ENCODE assay signal across 9 mouse cellular contexts in the genomic region with DNA sequence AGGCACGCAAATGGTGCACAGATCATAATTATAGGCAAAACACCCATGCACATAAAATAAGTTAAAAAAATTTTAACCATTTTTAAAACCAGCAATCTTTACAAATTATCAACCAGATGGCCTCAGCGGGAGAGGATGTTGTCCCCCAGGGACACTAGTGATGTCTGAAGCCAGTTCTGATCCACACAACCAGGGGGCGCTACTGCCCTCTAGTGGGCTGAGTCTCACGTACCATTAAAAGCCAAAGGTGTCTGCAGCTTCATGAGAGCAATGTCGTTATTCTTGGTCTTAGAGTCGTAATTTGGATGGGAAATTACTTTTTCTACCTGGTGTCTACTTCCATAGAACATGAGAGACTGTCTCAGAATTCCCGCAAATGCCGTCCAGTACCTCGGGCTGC. TPM values are rescaled to one million over a fixed set of nuclear protein-coding genes. Genes with fewer than 3 reads are reported as not detected.
DNase-seq lines count a peak whose midpoint lies in the region; ATAC-seq and TF ChIP-seq lines count a peak whose summit lies in the region.
"Had no signal": no experiment of that assay in that cellular context is flagged by ENCODE, and none has a peak within 500 bp of the region (broad histone marks: within the 10 kb centered on the region; RNA-seq: fewer than 3 reads in every experiment).

No protein-coding gene starts in this region.

- peak; percentile 51 for TF ChIP-seq CTCF in cortical plate, adult 2 months (IDR thresholded peaks at IDR 0.05; ENCODE audit: extremely low read depth, insufficient read depth, low read length)
- TF ChIP-seq CTCF in lung, postnatal 0 days (IDR thresholded peaks at IDR 0.05), result peak; percentile 56

- no peaks in the 10 kb centered on the region for H3K9me3 ChIP-seq in forebrain, embryonic 11.5 days (ENCODE audit: control insufficient read depth, low read length)
- H3K9me3 ChIP-seq in forebrain, embryonic 12.5 days, result no peaks in the 10 kb centered on the region
- H3K9me3 ChIP-seq in lung, postnatal 0 days (ENCODE audit: low read length), result no peaks in the 10 kb centered on the region

- no peak overlapping the region for H3K9ac ChIP-seq in forebrain, embryonic 11.5 days (ENCODE audit: low read length)
- no peak overlapping the region for H3K9ac ChIP-seq in forebrain, embryonic 12.5 days
- H3K9ac ChIP-seq in lung, postnatal 0 days (replicated peaks; ENCODE audit: low read depth), result no peak overlapping the region

- no peak for ATAC-seq in forebrain, embryonic 11.5 days (replicated peaks; ENCODE audit: low FRiP score)
- ATAC-seq in forebrain, embryonic 12.5 days (ENCODE audit: low FRiP score), result no peak
- ATAC-seq in lung, postnatal 0 days, result no peak

- TF ChIP-seq POLR2A in cortical plate, adult 2 months (IDR thresholded peaks at IDR 0.05; ENCODE audit: extremely low read depth, insufficient read depth, low read length), result no peak

- DNase-seq in forebrain, embryonic 11.5 days (ENCODE audit: low spot score), result peak; percentile 52
- peak; percentile 39 for DNase-seq in retina, embryonic 14.5 days (ENCODE audit: low spot score)
- DNase-seq in retina, postnatal 1 day, result no peak
- DNase-seq in layer of hippocampus, adult 11-12 months (ENCODE audit: low spot score), result peak; percentile 73
- no peak for DNase-seq in lung, postnatal 0 days (ENCODE audit: low spot score)
- DNase-seq in thymus, postnatal 36 days, result peak; percentile 23 to 36

- H3K4me2 ChIP-seq in forebrain, embryonic 11.5 days (ENCODE audit: low read depth, low read length, severe bottlenecking), result no peak overlapping the region
- no peak overlapping the region for H3K4me2 ChIP-seq in forebrain, embryonic 12.5 days
- no peak overlapping the region for H3K4me2 ChIP-seq in lung, postnatal 0 days (replicated peaks; ENCODE audit: low read depth, low read length)

- H3K27me3 ChIP-seq in forebrain, embryonic 11.5 days (ENCODE audit: control insufficient read depth, insufficient read depth, low read length), result no peaks in the 10 kb centered on the region
- no peaks in the 10 kb centered on the region for H3K27me3 ChIP-seq in forebrain, embryonic 12.5 days
- no peaks in the 10 kb centered on the region for H3K27me3 ChIP-seq in lung, postnatal 0 days (replicated peaks; ENCODE audit: insufficient read depth, low read length)

- TF ChIP-seq EP300 in lung, postnatal 0 days (IDR thresholded peaks at IDR 0.05), result no peak

- no peak overlapping the region for H3K4me3 ChIP-seq in forebrain, embryonic 11.5 days (ENCODE audit: low read depth, low read length)
- H3K4me3 ChIP-seq in forebrain, embryonic 12.5 days (replicated peaks), result no peak overlapping the region
- H3K4me3 ChIP-seq in cortical plate, adult 2 months (ENCODE audit: insufficient read depth, low read length), result no peak overlapping the region
- no peak overlapping the region for H3K4me3 ChIP-seq in lung, postnatal 0 days (ENCODE audit: low read depth, low read length)

- H3K4me1 ChIP-seq in forebrain, embryonic 11.5 days (replicated peaks; ENCODE audit: control insufficient read depth, insufficient read depth, low read length), result no peaks in the 10 kb centered on the region
- no peaks in the 10 kb centered on the region for H3K4me1 ChIP-seq in forebrain, embryonic 12.5 days
- H3K4me1 ChIP-seq in cortical plate, adult 2 months (ENCODE audit: control insufficient read depth, insufficient read depth, low read length), result no peaks in the 10 kb centered on the region
- no peaks in the 10 kb centered on the region for H3K4me1 ChIP-seq in lung, postnatal 0 days (ENCODE audit: insufficient read depth, low read depth, low read length)

- no peak overlapping the region for H3K27ac ChIP-seq in forebrain, embryonic 11.5 days (ENCODE audit: low read depth, low read length)
- H3K27ac ChIP-seq in forebrain, embryonic 12.5 days, result no peak overlapping the region
- H3K27ac ChIP-seq in cortical plate, adult 2 months (ENCODE audit: insufficient read depth, low read length), result no peak overlapping the region
- H3K27ac ChIP-seq in lung, postnatal 0 days (ENCODE audit: low read length), result no peak overlapping the region

- no peaks in the 10 kb centered on the region for H3K36me3 ChIP-seq in forebrain, embryonic 11.5 days (ENCODE audit: control insufficient read depth, insufficient read depth, low read length)
- H3K36me3 ChIP-seq in forebrain, embryonic 12.5 days (replicated peaks), result no peaks in the 10 kb centered on the region
- 0 out of 2 replicates have a peak, but pooled peaks cover 5% of the 10 kb centered on the region for H3K36me3 ChIP-seq in lung, postnatal 0 days (ENCODE audit: insufficient read depth, low read length)

- 73% methylated on average over 9 of the region's 9 CpGs for WGBS in forebrain, embryonic 11.5 days
- WGBS in forebrain, embryonic 12.5 days, result 69% methylated on average over 9 of the region's 9 CpGs
- 57% methylated on average over 9 of the region's 9 CpGs for WGBS in lung, postnatal 0 days

RNA-seq across cellular contexts. Expression of a gene that starts 42.3 kb away (rescaled TPM):
- polyA plus RNA-seq in forebrain, embryonic 11.5 days (2014; fragmentation: Nextera tagmentation; extraction: Ambion mirVana), result 0.05 and 0.49 TPM in 2 replicates
- polyA plus RNA-seq in forebrain, embryonic 12.5 days (2016; fragmentation: Nextera tagmentation; extraction: Ambion mirVana), result 0.20 and 0.76 TPM in 2 replicates
- polyA plus RNA-seq in cortical plate, adult 2 months (2012; rRNA removed), result 0.06 and 0.23 TPM in 2 replicates
- polyA plus RNA-seq in lung, postnatal 0 days (2015; fragmentation: Nextera tagmentation; extraction: Ambion mirVana), result 46.9 and 54.2 TPM in 2 replicates

RNA-seq across cellular contexts. Expression of a gene that starts 54.0 kb away (rescaled TPM):
- polyA plus RNA-seq in forebrain, embryonic 11.5 days (2014; fragmentation: Nextera tagmentation; extraction: Ambion mirVana), result not detected in 2 replicates
- not detected in 2 replicates for polyA plus RNA-seq in forebrain, embryonic 12.5 days (2016; fragmentation: Nextera tagmentation; extraction: Ambion mirVana)
- not detected in 2 replicates for polyA plus RNA-seq in cortical plate, adult 2 months (2012; rRNA removed)
- 0.82 and 0.84 TPM in 2 replicates for polyA plus RNA-seq in lung, postnatal 0 days (2015; fragmentation: Nextera tagmentation; extraction: Ambion mirVana)
- polyA plus RNA-seq: lung, embryonic 16.5 days had no signal

Comparison
In these comparisons a context has a peak if more than half of its experiments do, and no peak if none do; other contexts are left out.
1. DNase-seq: peak in forebrain, embryonic 11.5 days (single experiment), retina, embryonic 14.5 days (single experiment), layer of hippocampus, adult 11-12 months (single experiment) and thymus, postnatal 36 days (2 of 2); none in retina, postnatal 1 day (single experiment) and lung, postnatal 0 days (single experiment).
2. RNA of a gene that starts 42.3 kb away (polyA plus RNA-seq): 46.9 to 54.2 TPM in lung, postnatal 0 days; 0.06 to 0.23 TPM in cortical plate, adult 2 months, 0.20 to 0.76 TPM in forebrain, embryonic 12.5 days and 0.05 to 0.49 TPM in forebrain, embryonic 11.5 days; every median in the first group is over 10 times any median in the second.